Mouse (Mus musculus) liver, adult 2 months (tissue): ENCODE measurements around the gene Elobl.

Experiments
- CTCF ChIP-seq: fragments of 200-500 bp; IDR thresholded peaks from 2 replicates; pipeline ENCODE4 v1.5.1; 2011; ENCODE audit warnings: low read depth, low read length, control low read depth
- POLR2A ChIP-seq: fragments of 200-500 bp; IDR thresholded peaks from 2 replicates; pipeline ENCODE4 v1.6.1; 2011; ENCODE audit warnings: low read length, control low read depth; ENCODE audit not compliant: insufficient read depth; ENCODE audit errors: extremely low read depth

GRCm38 (mm10) chr11:88934089-88935000, 32.4 kb downstream of the Elobl start:
- no peak for TF ChIP-seq CTCF
- TF ChIP-seq POLR2A, result no peak
